Mouse (Mus musculus) CD8-positive naive resting alpha-beta T cell, adult 2 months (primary cell): Measurements from ENCODE around the gene Itpkc.

Experiments used
- DNase-seq, 2 experiments: peaks; one replicate each; pipeline ENCODE4 v3.0.0; 2022; ENCODE audit warnings: low read depth in 2 of 2, low spot score in 2 of 2

The Itpkc gene

GRCm38 (mm10) chr7:27238568-27238967, 10.1 kb upstream of the Itpkc start:
- no peak for DNase-seq

DNA sequence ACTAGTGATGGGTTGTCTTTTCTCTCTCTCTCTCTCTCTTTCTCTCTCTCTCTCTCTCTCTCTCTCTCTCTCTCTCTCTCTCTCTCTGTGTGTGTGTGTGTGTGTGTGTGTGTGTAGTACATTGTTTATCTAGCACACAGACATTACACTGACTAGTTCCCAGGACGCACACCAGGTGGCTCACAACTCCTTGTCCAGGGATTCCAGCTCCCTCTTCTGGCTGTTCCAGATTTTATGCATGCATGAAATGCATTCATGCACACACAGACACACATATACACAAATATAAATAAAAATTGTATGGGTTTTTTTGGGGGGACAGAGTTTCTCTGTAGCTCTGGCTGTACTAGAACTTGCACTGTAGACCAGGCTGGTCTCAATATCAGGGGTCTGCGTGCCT, 9.1 kb upstream of the Itpkc start:
- DNase-seq: no peak

DNA sequence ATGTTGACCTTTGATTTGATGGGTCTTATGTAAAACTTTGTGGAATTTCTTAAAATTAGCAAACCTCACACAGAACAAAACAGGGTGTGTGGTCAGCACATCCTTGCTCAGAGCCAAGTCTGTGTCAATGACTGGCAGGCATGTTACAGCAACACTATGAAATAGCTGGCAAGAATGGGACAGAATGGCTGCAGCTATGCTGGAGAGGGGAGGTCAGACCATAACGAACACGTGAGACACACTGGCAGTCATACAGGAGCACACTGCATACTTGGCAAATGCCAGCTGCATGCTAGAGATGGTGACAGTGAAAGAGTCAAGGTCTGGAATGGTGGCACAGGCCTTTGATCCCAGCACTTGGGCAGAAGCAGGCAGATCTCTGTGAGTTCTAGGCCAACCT, 7.3 kb upstream of the Itpkc start:
- no peak for DNase-seq

DNA sequence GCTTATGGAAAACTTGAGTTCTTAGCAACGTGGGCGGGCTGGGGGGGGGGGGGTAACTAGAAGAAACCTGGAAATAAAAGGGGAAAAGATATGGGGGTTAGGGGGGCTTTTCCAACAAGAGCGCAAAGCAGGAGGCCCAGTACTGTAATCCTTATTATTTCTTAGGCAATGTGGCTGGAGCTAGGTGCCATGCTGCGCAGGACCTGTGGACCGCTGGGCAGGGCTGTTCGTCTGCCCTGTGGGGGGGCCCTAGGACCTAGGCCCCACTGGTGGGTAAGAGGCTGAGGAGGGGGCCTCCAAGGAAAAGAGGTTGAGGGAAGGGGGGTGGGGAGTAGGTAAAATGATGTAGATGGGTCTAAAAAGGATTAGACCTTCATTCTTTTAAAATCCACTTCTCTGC, 4.8 kb upstream of the Itpkc start:
- DNase-seq: no peak

- peak; percentile 82 to 90 for DNase-seq
Measured at GRCm38 (mm10) chr7:27232781-27233281, 4.4 kb upstream of the Itpkc start, which contains the start of gene Coq8b. Gene Coq8b (plus strand): TSS chr7:27233023.

GRCm38 (mm10) chr7:27231693-27232331, 3.4 kb upstream of the Itpkc start:
- DNase-seq: no peak

- DNase-seq: no peak
Measured at GRCm38 (mm10) chr7:27230781-27231180, 2.3 kb upstream of the Itpkc start.

GRCm38 (mm10) chr7:27228865-27229264, 404 bp upstream of the Itpkc start:
- DNase-seq: no peak

- DNase-seq: no peak
Measured at GRCm38 (mm10) chr7:27227676-27228075, 785 bp downstream of the Itpkc start.

- no peak for DNase-seq
Measured at GRCm38 (mm10) chr7:27227276-27227675, 1.2 kb downstream of the Itpkc start.

DNA sequence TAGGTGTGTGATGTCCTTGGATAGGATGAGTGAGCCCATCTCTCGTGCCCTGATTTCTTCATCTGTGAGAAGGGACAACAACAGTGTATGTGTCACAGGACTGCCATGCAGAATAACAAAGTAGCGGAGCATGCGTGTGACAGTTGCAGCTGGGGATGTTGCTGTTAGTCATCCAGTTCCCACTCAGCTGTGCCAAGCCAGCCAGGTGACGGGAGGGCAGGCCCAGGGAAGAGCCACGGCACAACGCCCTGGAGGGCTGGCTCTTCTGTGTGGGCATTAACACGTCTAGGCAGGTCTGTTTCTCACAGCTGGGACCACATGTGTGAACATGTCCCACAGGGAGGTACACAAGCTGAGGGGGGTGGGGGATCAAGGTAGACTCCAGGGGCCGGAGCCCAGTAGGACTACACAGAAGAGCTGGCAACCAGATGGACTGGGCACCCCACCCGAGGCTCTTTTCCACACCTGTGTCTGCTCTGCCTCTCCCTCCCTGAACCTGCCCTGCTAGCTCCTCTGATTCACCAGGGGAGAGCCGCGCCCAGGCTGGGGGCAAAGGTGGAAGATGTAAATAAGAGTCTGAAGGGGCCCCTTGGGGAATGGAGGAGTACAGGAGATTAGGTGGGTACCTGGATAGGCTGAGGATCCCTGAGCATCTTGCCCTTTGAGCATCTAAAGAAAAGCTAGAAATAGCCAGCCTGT, 3.4 kb downstream of the Itpkc start:
- DNase-seq: no peak

GRCm38 (mm10) chr7:27222538-27222937, 5.9 kb downstream of the Itpkc start:
- DNase-seq: no peak

DNA sequence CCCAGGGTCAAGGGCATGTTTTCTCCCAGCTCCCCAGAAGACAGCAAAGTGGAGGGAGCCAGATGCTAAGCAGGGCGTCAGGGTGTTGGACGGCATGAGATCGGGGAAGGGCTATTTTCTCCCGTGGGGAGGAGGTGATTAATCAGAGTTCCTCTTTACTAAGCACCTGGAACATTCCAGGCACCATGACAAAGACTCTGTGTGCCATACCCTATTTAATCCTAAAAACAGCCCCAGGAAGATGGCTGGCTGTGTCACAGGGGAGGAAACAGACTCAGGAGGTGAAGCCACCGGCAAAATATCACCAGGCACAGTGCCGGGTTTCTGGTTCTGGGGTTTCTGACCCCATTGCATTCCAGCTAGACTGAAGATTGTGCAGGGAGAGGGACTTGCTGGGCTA, 6.5 kb downstream of the Itpkc start:
- no peak for DNase-seq

DNA sequence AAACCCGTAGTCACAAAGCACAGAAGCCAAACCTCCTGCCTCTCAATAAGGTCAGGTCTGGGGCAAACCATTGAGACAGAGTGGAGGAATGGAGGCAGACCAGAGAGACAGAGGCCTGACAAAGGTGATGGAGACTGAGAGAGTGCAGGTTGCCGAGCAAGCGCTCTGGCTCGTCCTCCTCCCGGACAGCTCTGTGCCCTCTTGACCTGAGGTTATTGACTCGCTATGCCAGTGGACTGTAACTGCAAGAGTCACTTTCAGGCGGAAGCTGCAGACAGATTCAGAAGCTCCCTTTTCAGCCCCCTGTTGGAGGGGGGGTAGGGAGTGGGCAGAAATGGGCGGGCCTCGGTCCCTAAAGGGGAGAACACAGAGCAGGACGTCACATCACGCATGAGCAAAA, 8.5 kb downstream of the Itpkc start:
- no peak for DNase-seq

GRCm38 (mm10) chr7:27218586-27218985, 9.9 kb downstream of the Itpkc start:
- DNase-seq: no peak

GRCm38 (mm10) chr7:27212626-27213025, 15.8 kb downstream of the Itpkc start:
- DNase-seq: no peak

- no peak for DNase-seq
Measured at GRCm38 (mm10) chr7:27203730-27204449, 24.6 kb downstream of the Itpkc start.

DNA sequence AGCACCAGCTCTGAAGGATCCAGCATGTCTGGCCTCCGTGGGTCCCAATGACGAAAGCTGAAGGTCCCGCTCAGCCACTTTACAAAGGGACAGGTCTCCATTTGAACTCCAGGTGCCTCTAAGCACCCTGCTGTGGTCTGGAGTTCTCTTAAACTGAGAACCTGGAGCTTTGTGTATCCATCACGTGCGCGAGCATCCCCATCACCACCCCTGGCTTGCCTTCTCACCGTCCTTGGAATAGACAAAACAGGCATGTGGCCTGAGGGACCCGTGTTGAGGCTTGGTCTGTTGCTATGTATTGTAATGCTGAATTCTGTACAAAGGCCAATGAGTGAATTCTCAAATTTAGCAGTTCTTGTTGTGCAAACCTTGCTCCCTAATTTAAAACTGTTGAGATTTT, 29.7 kb downstream of the Itpkc start:
- DNase-seq: no peak

- no peak for DNase-seq
Measured at GRCm38 (mm10) chr7:27198355-27198754, 30.1 kb downstream of the Itpkc start.

- no peak for DNase-seq
Measured at GRCm38 (mm10) chr7:27197634-27198033, 30.8 kb downstream of the Itpkc start.

- DNase-seq: no peak
Measured at GRCm38 (mm10) chr7:27197136-27197535, 31.3 kb downstream of the Itpkc start.
